11 mouse cellular contexts compared by ENCODE assay signal in genomic region chr11:105366051-105366450, GRCm38 (mm10).
A peak's percentile ranks its signal among the peaks of the same experiment; 100 is the strongest.
DNase-seq lines count a peak whose midpoint lies in the region; ATAC-seq and TF ChIP-seq lines count a peak whose summit lies in the region.
"Had no signal": no experiment of that assay in that cellular context is flagged by ENCODE, and none has a peak within 500 bp of the region (broad histone marks: within the 10 kb centered on the region; RNA-seq: fewer than 3 reads in every experiment).

No protein-coding gene starts in this region.

- 71% methylated on average over 3 of the region's 4 CpGs for WGBS in midbrain, embryonic 14.5 days
- 69% methylated on average over 3 of the region's 4 CpGs for WGBS in midbrain, postnatal 0 days
- 19% methylated on average over 3 of the region's 4 CpGs for WGBS in liver, embryonic 11.5 days
- WGBS in stomach, embryonic 16.5 days, result 61% methylated on average over 3 of the region's 4 CpGs

- H3K27ac ChIP-seq in midbrain, embryonic 14.5 days (replicated peaks; ENCODE audit: low read depth, low read length), result no peak overlapping the region
- H3K27ac ChIP-seq in midbrain, postnatal 0 days (ENCODE audit: low read depth, low read length), result no peak overlapping the region
- H3K27ac ChIP-seq in liver, embryonic 11.5 days (ENCODE audit: low read depth, low read length), result peak overlapping the region; percentile 90
- H3K27ac ChIP-seq in stomach, embryonic 16.5 days (ENCODE audit: low read length), result no peak overlapping the region

- no peaks in the 10 kb centered on the region for H3K36me3 ChIP-seq in midbrain, embryonic 14.5 days (ENCODE audit: control insufficient read depth, insufficient read depth, low read length)
- H3K36me3 ChIP-seq in midbrain, postnatal 0 days (ENCODE audit: insufficient read depth, low read length), result no peaks in the 10 kb centered on the region
- no peaks in the 10 kb centered on the region for H3K36me3 ChIP-seq in liver, embryonic 11.5 days (ENCODE audit: control insufficient read depth, insufficient read depth, low read length)
- no peaks in the 10 kb centered on the region for H3K36me3 ChIP-seq in stomach, embryonic 16.5 days (ENCODE audit: control insufficient read depth, insufficient read depth, low read length)

- H3K4me2 ChIP-seq in midbrain, embryonic 14.5 days (ENCODE audit: low read length), result no peak overlapping the region
- no peak overlapping the region for H3K4me2 ChIP-seq in midbrain, postnatal 0 days (ENCODE audit: low read depth, low read length, poor library complexity, severe bottlenecking)
- H3K4me2 ChIP-seq in liver, embryonic 11.5 days, result peak overlapping the region; percentile 46
- H3K4me2 ChIP-seq in stomach, embryonic 16.5 days (ENCODE audit: low read depth, low read length), result no peak overlapping the region

- H3K27me3 ChIP-seq in midbrain, embryonic 14.5 days (ENCODE audit: control insufficient read depth, insufficient read depth, low read length), result no peaks in the 10 kb centered on the region
- no peaks in the 10 kb centered on the region for H3K27me3 ChIP-seq in midbrain, postnatal 0 days (ENCODE audit: insufficient read depth, low read length)
- H3K27me3 ChIP-seq in liver, embryonic 11.5 days (replicated peaks; ENCODE audit: control insufficient read depth, insufficient read depth, low read length), result peaks cover 15% of the 10 kb centered on the region
- H3K27me3 ChIP-seq in stomach, embryonic 16.5 days (ENCODE audit: control insufficient read depth, insufficient read depth, low read length), result no peaks in the 10 kb centered on the region

- DNase-seq in embryo, embryonic 11 days, result peak; percentile 30
- DNase-seq in embryo, embryonic 9.5 days (ENCODE audit: extremely low spot score), result no peak
- DNase-seq in midbrain, embryonic 14.5 days, result peak; percentile 24
- DNase-seq in midbrain, postnatal 0 days (ENCODE audit: low spot score), result no peak
- peak; percentile 54 for DNase-seq in liver, embryonic 11.5 days (ENCODE audit: low spot score)
- no peak for DNase-seq in right cerebral cortex, postnatal 25 days
- DNase-seq in right cerebral cortex, postnatal 14 days, result no peak
- DNase-seq: B cell, adult 2 months; gastrocnemius, postnatal 14 days; kidney, adult 9 months had no signal

- H3K4me3 ChIP-seq in midbrain, embryonic 14.5 days (replicated peaks; ENCODE audit: low read depth, low read length), result no peak overlapping the region
- H3K4me3 ChIP-seq in midbrain, postnatal 0 days (ENCODE audit: low read depth, low read length), result no peak overlapping the region
- no peak overlapping the region for H3K4me3 ChIP-seq in liver, embryonic 11.5 days (ENCODE audit: low read depth, low read length)
- H3K4me3 ChIP-seq in stomach, embryonic 16.5 days (replicated peaks; ENCODE audit: low read length), result no peak overlapping the region

- no peak for TF ChIP-seq CTCF in midbrain, postnatal 0 days (IDR thresholded peaks at IDR 0.05)

- no peak overlapping the region for H3K9ac ChIP-seq in midbrain, embryonic 14.5 days (replicated peaks; ENCODE audit: low read length)
- H3K9ac ChIP-seq in midbrain, postnatal 0 days (replicated peaks; ENCODE audit: low read length, poor library complexity, severe bottlenecking), result no peak overlapping the region
- no peak overlapping the region for H3K9ac ChIP-seq in liver, embryonic 11.5 days (ENCODE audit: low read depth, low read length)
- no peak overlapping the region for H3K9ac ChIP-seq in stomach, embryonic 16.5 days (ENCODE audit: low read length)

- no peak for ATAC-seq in midbrain, embryonic 14.5 days (ENCODE audit: low FRiP score, low TSS enrichment)
- ATAC-seq in midbrain, postnatal 0 days (ENCODE audit: low FRiP score), result no peak
- ATAC-seq in liver, embryonic 11.5 days (replicated peaks; ENCODE audit: low FRiP score), result peak; percentile 97
- peak; percentile 52; the same call in 1 of the 2 replicates for ATAC-seq in stomach, embryonic 16.5 days (ENCODE audit: insufficient read depth, low FRiP score)

- no peaks in the 10 kb centered on the region for H3K9me3 ChIP-seq in midbrain, embryonic 14.5 days (ENCODE audit: control insufficient read depth, low read length)
- H3K9me3 ChIP-seq in midbrain, postnatal 0 days (ENCODE audit: low read length), result no peaks in the 10 kb centered on the region
- no peaks in the 10 kb centered on the region for H3K9me3 ChIP-seq in liver, embryonic 11.5 days (ENCODE audit: control insufficient read depth, low read length)
- no peaks in the 10 kb centered on the region for H3K9me3 ChIP-seq in stomach, embryonic 16.5 days (replicated peaks; ENCODE audit: control insufficient read depth, low read length)

- peaks cover 28% of the 10 kb centered on the region for H3K4me1 ChIP-seq in midbrain, embryonic 14.5 days (ENCODE audit: control insufficient read depth, insufficient read depth, low read length)
- H3K4me1 ChIP-seq in midbrain, postnatal 0 days (ENCODE audit: insufficient read depth, low read length), result peaks cover 10% of the 10 kb centered on the region; the same call in 1 of the 2 replicates
- H3K4me1 ChIP-seq in liver, embryonic 11.5 days (replicated peaks; ENCODE audit: control insufficient read depth, insufficient read depth, low read length), result peaks cover 51% of the 10 kb centered on the region
- peaks cover 17% of the 10 kb centered on the region for H3K4me1 ChIP-seq in stomach, embryonic 16.5 days (ENCODE audit: control insufficient read depth, insufficient read depth, low read length)

Comparison
In these comparisons a context has a peak if more than half of its experiments do, and no peak if none do; other contexts are left out.
1. DNase-seq: peak in embryo, embryonic 11 days (single experiment), midbrain, embryonic 14.5 days (single experiment) and liver, embryonic 11.5 days (single experiment); none in embryo, embryonic 9.5 days (single experiment), midbrain, postnatal 0 days (single experiment), right cerebral cortex, postnatal 25 days (single experiment) and right cerebral cortex, postnatal 14 days (single experiment).
2. ATAC-seq: peak in liver, embryonic 11.5 days (single experiment) and stomach, embryonic 16.5 days (single experiment); none in midbrain, embryonic 14.5 days (single experiment) and midbrain, postnatal 0 days (single experiment).